ENCODE assay signal across 20 mouse cellular contexts in genomic region chr17:30210262-30210661, GRCm38 (mm10).
DNase-seq lines count a peak whose midpoint lies in the region; ATAC-seq lines count a peak whose summit lies in the region.
"Had no signal": no experiment of that assay in that cellular context is flagged by ENCODE, and none has a peak within 500 bp of the region (broad histone marks: within the 10 kb centered on the region; RNA-seq: fewer than 3 reads in every experiment).

No protein-coding gene starts in this region.

- H3K27me3 ChIP-seq in embryonic facial prominence, embryonic 12.5 days = no peaks in the 10 kb centered on the region
- no peaks in the 10 kb centered on the region for H3K27me3 ChIP-seq in embryonic facial prominence, embryonic 10.5 days (replicated peaks; ENCODE audit: low read depth, poor library complexity, severe bottlenecking)
- H3K27me3 ChIP-seq: CH12.LX; forebrain, embryonic 13.5 days; heart, embryonic 12.5 days; hindbrain, embryonic 12.5 days had no signal

- H3K4me2 ChIP-seq in embryonic facial prominence, embryonic 12.5 days (replicated peaks) = no peak overlapping the region
- H3K4me2 ChIP-seq: forebrain, embryonic 13.5 days; heart, embryonic 12.5 days; hindbrain, embryonic 12.5 days had no signal

- peaks cover 47% of the 10 kb centered on the region for H3K36me3 ChIP-seq in embryonic facial prominence, embryonic 12.5 days
- peaks cover 72% of the 10 kb centered on the region for H3K36me3 ChIP-seq in embryonic facial prominence, embryonic 10.5 days (replicated peaks)

- no peak overlapping the region for H3K9ac ChIP-seq in embryonic facial prominence, embryonic 12.5 days
- H3K9ac ChIP-seq: forebrain, embryonic 13.5 days; forebrain, postnatal 0 days; hindbrain, embryonic 12.5 days had no signal

- DNase-seq in embryonic facial prominence, embryonic 10.5 days (ENCODE audit: low spot score) = no peak
- DNase-seq in cerebellum, adult 18-20 months = peak; percentile 45 to 52
- peak; percentile 42 for DNase-seq in cerebellum, adult 8-10 months
- DNase-seq in cerebellum, postnatal 25 days = peak; percentile 59 to 71
- no peak for DNase-seq in heart, postnatal 36 days
- DNase-seq in frontal cortex, adult 2 months (ENCODE audit: extremely low spot score in 1 of 2, low spot score in 1 of 2) = no peak
- DNase-seq: adrenal gland, adult 2 months; adrenal gland, postnatal 25 days; forebrain, postnatal 0 days; gastrocnemius, adult 2 months; gastrocnemius, postnatal 25 days; heart, postnatal 4 days had no signal

- 94% methylated on average over 8 of the region's 8 CpGs for WGBS in embryonic facial prominence, embryonic 12.5 days
- WGBS in embryonic facial prominence, embryonic 10.5 days = 93% methylated on average over 8 of the region's 8 CpGs

- no peaks in the 10 kb centered on the region for H3K9me3 ChIP-seq in embryonic facial prominence, embryonic 12.5 days
- no peaks in the 10 kb centered on the region for H3K9me3 ChIP-seq in embryonic facial prominence, embryonic 10.5 days
- H3K9me3 ChIP-seq: forebrain, embryonic 13.5 days; heart, embryonic 12.5 days; hindbrain, embryonic 12.5 days had no signal

- no peak for ATAC-seq in embryonic facial prominence, embryonic 12.5 days (ENCODE audit: insufficient number of reproducible peaks, insufficient read depth, low FRiP score, low TSS enrichment)
- ATAC-seq: forebrain, embryonic 13.5 days; hindbrain, embryonic 16.5 days; inflammation-experienced regulatory T-cells, adult 6 months; intestine, postnatal 0 days had no signal

- H3K4me3 ChIP-seq in embryonic facial prominence, embryonic 12.5 days = no peak overlapping the region
- H3K4me3 ChIP-seq in embryonic facial prominence, embryonic 10.5 days = no peak overlapping the region
- H3K4me3 ChIP-seq: forebrain, embryonic 13.5 days; gastrocnemius, adult 2 months; heart, embryonic 12.5 days; hindbrain, embryonic 12.5 days had no signal

- intact Hi-C loops in heart, postnatal 36 days (cut with DNase I) = no loop called here

- H3K27ac ChIP-seq in embryonic facial prominence, embryonic 12.5 days = 0 out of 2 replicates have a peak overlapping the region, but pooled peaks have one; percentile 11
- H3K27ac ChIP-seq in embryonic facial prominence, embryonic 10.5 days (replicated peaks) = no peak overlapping the region
- H3K27ac ChIP-seq: forebrain, embryonic 13.5 days; gastrocnemius, adult 2 months; hindbrain, embryonic 12.5 days had no signal

- peaks cover 17% of the 10 kb centered on the region for H3K4me1 ChIP-seq in embryonic facial prominence, embryonic 12.5 days
- peaks cover 21% of the 10 kb centered on the region for H3K4me1 ChIP-seq in embryonic facial prominence, embryonic 10.5 days

Comparison
In these comparisons a context has a peak if more than half of its experiments do, and no peak if none do; other contexts are left out.
1. DNase-seq: peak in cerebellum, adult 18-20 months (2 of 2), cerebellum, adult 8-10 months (single experiment) and cerebellum, postnatal 25 days (2 of 2); none in embryonic facial prominence, embryonic 10.5 days (single experiment), heart, postnatal 36 days (0 of 2) and frontal cortex, adult 2 months (0 of 2).